Mouse (Mus musculus): Measurements from ENCODE around the gene Gzmk.

The Gzmk gene

GRCm38 (mm10) chr13:113202184-113202583, 23.5 kb downstream of the Gzmk start:
- DNase-seq (ENCODE audit: low read depth, low spot score) = peak; percentile 85

GRCm38 (mm10) chr13:113201631-113202030, 24.1 kb downstream of the Gzmk start:
- peak; percentile 24 for DNase-seq (ENCODE audit: low read depth, low spot score)

- no peak for DNase-seq (ENCODE audit: low read depth, low spot score)
Measured at GRCm38 (mm10) chr13:113200726-113201125, 25.0 kb downstream of the Gzmk start.

- no peak for DNase-seq (ENCODE audit: low read depth, low spot score)
Measured at GRCm38 (mm10) chr13:113199331-113199730, 26.4 kb downstream of the Gzmk start.

- DNase-seq (ENCODE audit: low read depth, low spot score) = no peak
Measured at GRCm38 (mm10) chr13:113197872-113198502, 27.7 kb downstream of the Gzmk start.

GRCm38 (mm10) chr13:113196808-113197674, 28.7 kb downstream of the Gzmk start:
- DNase-seq (ENCODE audit: low read depth, low spot score) = no peak

- no peak for DNase-seq (ENCODE audit: low read depth, low spot score)
Measured at GRCm38 (mm10) chr13:113183720-113184119, 42.0 kb downstream of the Gzmk start.

- no peak for DNase-seq (ENCODE audit: low read depth, low spot score)
Measured at GRCm38 (mm10) chr13:113183310-113183709, 42.4 kb downstream of the Gzmk start.

GRCm38 (mm10) chr13:113174162-113174561, 51.5 kb downstream of the Gzmk start:
- no peak for DNase-seq (ENCODE audit: low read depth, low spot score)

GRCm38 (mm10) chr13:113170256-113170655, 55.5 kb downstream of the Gzmk start:
- DNase-seq (ENCODE audit: low read depth, low spot score) = peak; percentile 82

- no peak for DNase-seq (ENCODE audit: low read depth, low spot score)
Measured at GRCm38 (mm10) chr13:113168018-113168534, 57.6 kb downstream of the Gzmk start.

- peak; percentile 23 for DNase-seq (ENCODE audit: low read depth, low spot score)
Measured at GRCm38 (mm10) chr13:113164252-113165005, 61.3 kb downstream of the Gzmk start.

GRCm38 (mm10) chr13:113151556-113151955, 74.2 kb downstream of the Gzmk start:
- no peak for DNase-seq (ENCODE audit: low read depth, low spot score)

- DNase-seq (ENCODE audit: low read depth, low spot score) = peak; percentile 24
Measured at GRCm38 (mm10) chr13:113139597-113139996, 86.1 kb downstream of the Gzmk start.

GRCm38 (mm10) chr13:113129974-113130373, 95.7 kb downstream of the Gzmk start:
- DNase-seq (ENCODE audit: low read depth, low spot score) = no peak
